Mouse (Mus musculus) right cerebral cortex, postnatal 14 days (tissue): ENCODE measurements around the gene Rgl3.

ENCODE experiments used
- DNase-seq: peaks from one replicate; pipeline ENCODE4 v3.0.0; 2022

Rgl3 gene

GRCm38 (mm10) chr9:21989230-21990110 lies at the start of gene Rgl3:
Gene Rgl3, minus strand, starts transcription at chr9:21989446.
- DNase-seq = peak; percentile 23

- DNase-seq = no peak
These were observed 48.6 kb upstream of the Rgl3 start for GRCm38 (mm10) chr9:22037826-22038225.

GRCm38 (mm10) chr9:22035300-22036044 lies 46.2 kb upstream of the Rgl3 start:
- DNase-seq = no peak

- no peak for DNase-seq
These were observed 41.1 kb upstream of the Rgl3 start for GRCm38 (mm10) chr9:22030386-22030785.

- DNase-seq = no peak
These were observed 39.2 kb upstream of the Rgl3 start for GRCm38 (mm10) chr9:22028467-22028866.

GRCm38 (mm10) chr9:22024592-22024991 lies 35.3 kb upstream of the Rgl3 start:
- DNase-seq = no peak

GRCm38 (mm10) chr9:22017208-22017825 lies 28.1 kb upstream of the Rgl3 start:
- DNase-seq = no peak

- no peak for DNase-seq
These were observed 27.0 kb upstream of the Rgl3 start for GRCm38 (mm10) chr9:22016245-22016644.

GRCm38 (mm10) chr9:22012731-22013130 lies 23.5 kb upstream of the Rgl3 start:
- no peak for DNase-seq

- no peak for DNase-seq
These were observed 21.8 kb upstream of the Rgl3 start for GRCm38 (mm10) chr9:22011055-22011454.

GRCm38 (mm10) chr9:22004546-22004945 lies 15.3 kb upstream of the Rgl3 start:
- DNase-seq = no peak

- DNase-seq = peak; percentile 38
These were observed 13.9 kb upstream of the Rgl3 start for GRCm38 (mm10) chr9:22003163-22003554.

- DNase-seq = peak; percentile 99
These were observed 13.2 kb upstream of the Rgl3 start, which contains the start of the genes Ccdc151 and Prkcsh for GRCm38 (mm10) chr9:22002194-22003162. Gene Ccdc151, minus strand, starts transcription at chr9:22002634. Gene Prkcsh, plus strand, starts transcription at chr9:22002806.

GRCm38 (mm10) chr9:22001633-22002032 lies 12.4 kb upstream of the Rgl3 start:
- no peak for DNase-seq

- DNase-seq = no peak
These were observed 11.1 kb upstream of the Rgl3 start for GRCm38 (mm10) chr9:22000296-22000695.

GRCm38 (mm10) chr9:21996178-21996867 lies 7.1 kb upstream of the Rgl3 start:
- no peak for DNase-seq

GRCm38 (mm10) chr9:21992227-21992626 lies 3.0 kb upstream of the Rgl3 start:
- no peak for DNase-seq

GRCm38 (mm10) chr9:21988421-21989101 lies 685 bp downstream of the Rgl3 start:
- peak; percentile 22 for DNase-seq

GRCm38 (mm10) chr9:21987592-21988342 lies 1.5 kb downstream of the Rgl3 start:
- DNase-seq = no peak

GRCm38 (mm10) chr9:21983911-21984310 lies 5.3 kb downstream of the Rgl3 start:
- DNase-seq = no peak
